Mouse (Mus musculus) liver, postnatal 0 days (tissue): ENCODE data around the gene Adgra3.

Source experiments
- CTCF ChIP-seq: sonication (generic); IDR thresholded peaks from 2 replicates; pipeline ENCODE4 v1.5.1; 2016; ENCODE audit warnings: antibody characterized with exemption, low read depth
- EP300 ChIP-seq: IDR thresholded peaks from 2 replicates; pipeline ENCODE4 v1.6.1; 2016; ENCODE audit warnings: antibody characterized with exemption, low read depth, mild to moderate bottlenecking

- TF ChIP-seq CTCF (no peak), EP300 (no peak)
Observed at GRCm38 (mm10) chr5:49999764-50000163, 59.0 kb downstream of the Adgra3 start.
